Mouse (Mus musculus): ENCODE measurements around the gene Adh6b.

The Adh6b gene

GRCm38 (mm10) chr3:138341471-138341870 is at the start of gene Adh6b:
TSS of gene Adh6b (plus strand) at chr3:138341775.
- no peak for DNase-seq (ENCODE audit: low spot score)

GRCm38 (mm10) chr3:138293298-138293895 is 48.2 kb upstream of the Adh6b start:
- DNase-seq (ENCODE audit: low spot score), result no peak

GRCm38 (mm10) chr3:138300130-138300529 is 41.4 kb upstream of the Adh6b start:
- DNase-seq (ENCODE audit: low spot score), result no peak

GRCm38 (mm10) chr3:138302676-138303075 is 38.9 kb upstream of the Adh6b start:
- no peak for DNase-seq (ENCODE audit: low spot score)

- peak; percentile 39 for DNase-seq (ENCODE audit: low spot score)
These were observed 37.6 kb upstream of the Adh6b start for GRCm38 (mm10) chr3:138303771-138304488.

- no peak for DNase-seq (ENCODE audit: low spot score)
These were observed 37.1 kb upstream of the Adh6b start for GRCm38 (mm10) chr3:138304489-138304871.

GRCm38 (mm10) chr3:138305486-138306289 is 35.9 kb upstream of the Adh6b start:
- no peak for DNase-seq (ENCODE audit: low spot score)

GRCm38 (mm10) chr3:138306290-138306683 is 35.3 kb upstream of the Adh6b start:
- DNase-seq (ENCODE audit: low spot score), result no peak

GRCm38 (mm10) chr3:138309910-138310309 is 31.7 kb upstream of the Adh6b start:
- DNase-seq (ENCODE audit: low spot score), result peak; percentile 61

- no peak for DNase-seq (ENCODE audit: low spot score)
These were observed 30.6 kb upstream of the Adh6b start for GRCm38 (mm10) chr3:138311015-138311414.

- no peak for DNase-seq (ENCODE audit: low spot score)
These were observed 28.6 kb upstream of the Adh6b start, which contains the start of gene Adh6a for GRCm38 (mm10) chr3:138312965-138313364. TSS of gene Adh6a (plus strand) at chr3:138313286.

- DNase-seq (ENCODE audit: low spot score), result no peak
These were observed 24.6 kb upstream of the Adh6b start for GRCm38 (mm10) chr3:138316908-138317472.

- no peak for DNase-seq (ENCODE audit: low spot score)
These were observed 16.6 kb upstream of the Adh6b start for GRCm38 (mm10) chr3:138325001-138325400.

GRCm38 (mm10) chr3:138325466-138325865 is 16.1 kb upstream of the Adh6b start:
- no peak for DNase-seq (ENCODE audit: low spot score)

GRCm38 (mm10) chr3:138333910-138334309 is 7.7 kb upstream of the Adh6b start:
- no peak for DNase-seq (ENCODE audit: low spot score)

- peak; percentile 21 for DNase-seq (ENCODE audit: low spot score)
These were observed 7.3 kb upstream of the Adh6b start for GRCm38 (mm10) chr3:138334320-138334719.

- DNase-seq (ENCODE audit: low spot score), result no peak
These were observed 6.0 kb upstream of the Adh6b start for GRCm38 (mm10) chr3:138335566-138335965.

GRCm38 (mm10) chr3:138336104-138336754 is 5.3 kb upstream of the Adh6b start:
- no peak for DNase-seq (ENCODE audit: low spot score)

- DNase-seq (ENCODE audit: low spot score), result no peak
These were observed 5.5 kb downstream of the Adh6b start for GRCm38 (mm10) chr3:138347041-138347440.

GRCm38 (mm10) chr3:138352012-138352809 is 10.6 kb downstream of the Adh6b start:
- DNase-seq (ENCODE audit: low spot score), result no peak

- no peak for DNase-seq (ENCODE audit: low spot score)
These were observed 17.3 kb downstream of the Adh6b start for GRCm38 (mm10) chr3:138358856-138359255.

Data from urinary bladder, postnatal 14 days (tissue).